Mouse (Mus musculus) heart, postnatal 25 days (tissue): ENCODE data around the gene Idh3a. TPM values are rescaled to one million over a fixed set of nuclear protein-coding genes. Genes with fewer than 3 reads are reported as not detected.

Experiments used
- DNase-seq: peaks from one replicate; pipeline ENCODE4 v3.0.0; 2022; ENCODE audit warnings: low spot score
- intact Hi-C: fragments of 180-260 bp; cut with DNase I; formaldehyde crosslinking; loops from one replicate; pipeline ENCODE4 v1.15.1; 2025
- total RNA-seq, 2 experiments: library from RNA; stranded (reverse); gene quantifications; 2 replicates each; pipeline ENCODE4 v1.2.3; 2021

The Idh3a gene
- total RNA-seq, result 100 to 1,000 TPM; 627 to 667 TPM

DNA sequence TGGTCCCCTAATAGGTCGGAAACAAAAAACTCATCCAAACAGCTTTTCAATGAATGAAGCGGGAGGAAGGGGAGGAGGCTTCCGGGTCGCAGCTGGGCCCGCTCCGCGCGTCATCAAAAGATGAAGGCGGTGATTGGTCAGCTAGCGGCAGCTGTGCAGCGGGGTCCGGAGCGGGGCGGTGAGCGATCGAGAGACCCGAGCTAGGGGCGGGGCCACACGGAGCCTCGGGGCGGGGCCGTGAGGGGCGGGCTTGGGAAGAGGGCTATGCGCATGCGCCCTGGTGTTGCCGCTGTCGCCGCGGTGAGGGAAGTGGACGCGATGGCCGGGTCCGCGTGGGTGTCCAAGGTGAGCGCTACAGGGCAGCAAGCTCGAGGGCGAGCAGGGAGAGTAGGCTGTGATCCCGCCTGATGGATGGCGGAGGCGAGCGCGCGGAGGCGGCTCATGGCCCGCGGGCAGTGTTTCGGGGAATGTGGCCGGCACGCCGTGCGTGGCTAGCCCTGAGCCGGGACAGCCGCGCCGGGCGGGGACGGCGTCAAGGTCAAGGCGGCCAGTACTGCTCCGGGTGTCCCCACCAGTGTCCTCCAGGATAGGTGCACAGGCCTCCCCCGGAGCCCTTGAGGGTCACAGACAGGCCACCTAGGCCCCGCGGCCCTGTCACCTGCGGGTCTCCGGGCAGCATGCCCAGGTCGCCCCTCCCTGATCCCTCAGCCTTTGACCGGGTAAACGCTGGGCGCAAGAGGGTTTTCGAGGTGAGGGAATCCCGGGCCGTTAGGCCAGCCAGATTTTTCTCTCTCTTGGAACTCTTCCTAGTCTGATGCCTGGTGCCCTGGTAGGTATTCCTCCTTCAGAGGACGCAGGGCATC, at the start of gene Idh3a:
Gene Idh3a (plus strand): TSS at position 136 of the 863 bp plus-strand sequence.
- intact Hi-C loops, result loop anchor here (5.0 kb wide), 1 partner anchor 84 kb away; the partner anchor contains the start of gene Dmxl2
- DNase-seq, result peak; percentile 97

DNA sequence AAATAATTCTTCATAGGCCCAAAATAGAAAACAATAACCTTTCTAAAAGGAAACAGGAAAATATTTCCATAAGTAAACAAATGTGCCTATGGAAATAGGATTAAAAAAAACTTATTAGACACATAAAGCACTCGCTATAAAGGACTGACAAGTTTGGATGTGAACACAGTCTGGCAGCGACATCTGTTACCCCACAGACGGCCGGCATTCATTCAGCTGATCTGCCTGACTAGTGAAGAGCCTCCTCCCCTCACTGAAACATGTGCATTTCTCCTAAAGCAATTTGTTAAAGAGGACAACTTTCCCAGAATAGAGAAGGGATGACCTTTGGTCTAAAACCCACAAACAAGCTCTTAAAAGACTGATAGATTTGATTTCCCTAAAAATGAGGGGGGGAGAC, 49.1 kb upstream of the Idh3a start:
- intact Hi-C loops, result no loop called here
- no peak for DNase-seq

DNA sequence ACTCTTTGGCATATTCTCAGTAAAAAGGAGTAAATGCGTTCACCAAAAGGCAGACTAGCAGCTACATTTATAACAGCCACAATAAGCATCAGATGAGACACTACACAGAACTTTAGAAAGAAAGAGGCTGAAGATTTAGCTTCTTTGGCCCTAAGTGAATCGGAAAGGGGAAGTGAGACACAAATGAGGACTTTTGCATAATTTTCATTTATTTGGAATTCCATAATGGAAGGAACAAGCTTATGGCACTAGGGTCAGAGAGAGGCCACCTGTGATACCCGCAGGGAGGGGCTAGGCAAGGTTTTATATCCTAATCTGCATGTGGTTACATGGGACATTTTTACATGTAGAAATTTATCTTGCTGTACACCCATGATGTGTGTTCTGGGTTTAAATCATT, 48.7 kb upstream of the Idh3a start:
- intact Hi-C loops, result no loop called here
- no peak for DNase-seq

DNA sequence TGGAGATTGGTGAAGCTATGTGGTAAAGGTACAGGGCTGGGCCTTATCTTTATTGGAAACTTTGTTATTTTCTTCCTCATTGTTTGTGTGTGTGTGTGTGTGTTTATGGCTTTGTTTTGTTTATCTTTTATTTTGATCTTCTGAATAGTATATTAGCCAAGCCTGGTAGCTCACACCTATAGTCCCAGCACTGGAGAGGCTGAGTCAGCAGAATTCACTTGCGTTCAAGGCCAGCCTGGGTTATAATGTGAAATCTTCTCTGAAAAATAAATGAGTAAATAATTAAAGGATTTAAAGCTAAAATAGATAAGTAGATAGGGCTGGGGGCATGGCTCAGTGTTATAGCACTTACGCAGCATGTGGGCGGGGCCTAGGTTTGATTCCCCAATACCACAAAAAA, 47.9 kb upstream of the Idh3a start:
- intact Hi-C loops, result no loop called here
- no peak for DNase-seq

DNA sequence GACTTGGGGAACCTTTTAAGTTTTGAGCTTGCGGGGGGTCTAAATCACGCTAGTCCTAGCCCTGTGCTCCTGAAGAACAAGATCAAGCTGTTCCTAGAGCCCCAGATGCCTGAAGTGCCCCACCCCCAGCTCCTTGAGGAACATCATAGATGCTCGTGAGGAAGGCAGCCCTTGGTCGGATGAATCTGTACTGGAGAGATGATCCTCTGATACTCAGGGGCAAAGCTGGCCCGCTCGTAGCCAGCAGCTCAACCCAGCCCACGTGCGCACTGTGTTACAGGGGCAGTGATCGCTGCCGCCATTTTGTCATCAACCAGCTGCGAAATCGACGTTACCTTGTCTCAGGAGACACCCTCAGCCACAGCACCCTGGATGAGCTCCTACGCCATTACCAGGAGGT, 47.5 kb upstream of the Idh3a start, which contains the start of gene Sh2d7:
Gene Sh2d7 (plus strand): TSS at position 301 of the 400 bp plus-strand sequence.
- intact Hi-C loops, result no loop called here
- DNase-seq, result no peak

DNA sequence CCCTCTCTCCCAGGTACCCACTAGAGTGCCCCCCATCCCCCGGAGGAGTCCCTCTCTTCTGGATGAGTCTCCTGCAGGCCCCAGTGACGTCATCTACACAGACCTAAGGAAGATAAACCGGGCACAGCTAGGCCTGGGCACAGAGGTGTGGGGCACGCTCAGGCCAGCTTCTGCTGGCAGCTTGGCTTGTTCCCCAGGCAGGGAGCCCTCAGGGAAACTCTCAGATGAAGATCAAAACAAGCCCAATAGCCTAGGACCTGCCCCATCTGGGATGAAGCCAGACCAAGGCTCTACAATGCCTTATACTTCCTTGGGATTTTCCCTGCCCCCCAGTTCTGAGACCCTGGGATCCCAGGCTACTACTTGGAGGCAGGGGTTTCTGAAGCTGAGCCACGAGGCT, 45.3 kb upstream of the Idh3a start:
- intact Hi-C loops, result no loop called here
- no peak for DNase-seq

DNA sequence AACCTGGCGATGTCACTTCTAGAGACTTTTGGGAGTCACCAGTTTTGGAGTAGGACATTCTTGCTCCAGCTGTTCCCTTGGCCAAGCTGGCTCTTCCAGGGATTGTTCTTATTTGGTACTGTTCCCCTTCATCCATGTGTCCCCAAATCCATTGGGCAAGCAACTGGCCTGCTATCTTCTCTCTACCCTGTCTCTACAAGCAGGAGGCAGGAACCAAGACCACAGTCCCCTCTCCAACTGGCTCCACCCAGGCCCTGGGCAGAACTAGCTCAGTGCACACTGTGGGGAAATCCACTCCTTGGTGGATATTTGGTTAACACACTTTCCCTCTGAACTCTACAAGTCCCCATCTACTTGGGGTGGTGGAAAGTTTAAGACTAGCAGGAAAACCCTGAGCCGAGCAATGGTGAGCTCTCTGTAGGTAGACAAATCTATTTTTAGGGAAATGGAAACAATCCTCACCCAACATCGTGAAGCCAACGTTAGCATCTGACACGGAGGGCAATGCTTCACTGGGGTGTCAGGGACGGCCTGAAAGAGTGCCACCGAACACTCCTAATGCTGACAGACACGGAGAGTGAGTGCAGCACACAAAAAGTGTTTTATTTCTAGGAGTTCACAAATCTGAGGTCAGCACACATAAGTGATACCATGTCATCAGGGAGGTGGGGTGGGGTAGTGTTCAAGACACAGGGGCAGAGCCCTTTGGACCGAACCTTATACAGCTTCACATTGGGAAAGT, 41.8 kb upstream of the Idh3a start:
- intact Hi-C loops, result no loop called here

DNA sequence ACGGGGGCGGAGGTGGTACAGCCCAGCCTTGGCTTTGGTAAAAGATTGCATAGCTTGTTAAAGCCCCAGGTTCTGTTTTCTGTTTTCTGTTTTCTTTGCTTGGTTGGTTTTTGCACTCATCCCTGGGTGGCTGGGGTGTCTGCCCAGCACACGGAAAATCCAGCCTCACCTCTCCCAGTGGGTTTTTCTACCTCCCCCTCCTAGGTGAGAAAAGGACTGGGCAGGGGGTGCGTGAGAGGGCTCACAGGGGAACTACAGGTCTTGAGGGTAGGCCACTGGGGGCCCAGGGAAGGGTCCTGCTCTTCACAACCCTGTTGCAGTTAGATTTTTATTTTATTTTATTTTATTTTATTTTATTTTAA, 41.2 kb upstream of the Idh3a start:
- intact Hi-C loops, result no loop called here
- no peak for DNase-seq

More for the DNA sequence above, 41.8 kb upstream of the Idh3a start:
- no peak for DNase-seq

DNA sequence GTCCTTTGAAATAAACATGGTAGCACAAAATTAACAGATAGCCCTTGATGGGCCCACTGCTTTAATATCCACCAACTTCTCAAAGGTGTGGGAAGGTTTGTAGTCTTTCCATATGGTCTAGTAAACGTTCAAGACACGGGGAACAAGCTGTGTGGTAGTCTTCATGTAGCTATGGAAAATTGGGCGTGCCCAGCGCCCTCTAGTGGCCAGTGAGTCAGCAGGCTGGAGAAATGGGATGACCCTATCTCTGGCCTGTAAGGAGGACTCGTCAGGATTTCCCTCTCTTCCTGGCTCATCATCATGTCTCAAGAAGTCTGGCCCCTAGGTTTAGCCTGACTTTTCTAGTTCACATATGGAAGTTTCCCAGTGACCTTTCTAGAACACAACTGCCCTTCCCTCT, 38.6 kb upstream of the Idh3a start:
- no peak for DNase-seq
- intact Hi-C loops, result no loop called here

DNA sequence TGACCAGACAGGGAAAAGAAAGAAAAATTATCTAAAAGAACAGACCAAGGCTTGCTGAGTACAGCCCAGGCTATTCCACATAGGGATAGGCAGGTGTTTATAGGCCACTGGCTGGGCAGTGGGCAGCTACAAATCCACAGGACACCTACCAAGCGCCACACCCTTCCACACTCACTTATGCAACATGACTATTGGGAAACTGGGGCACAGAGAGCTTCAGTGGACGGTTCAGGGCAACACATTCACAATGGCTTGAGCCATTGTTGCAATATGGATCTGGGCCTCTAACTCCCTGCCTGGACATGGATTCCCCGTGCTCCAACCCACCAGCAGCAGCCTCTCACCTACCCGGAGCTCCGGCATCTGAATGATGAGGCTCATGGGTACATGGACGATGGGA, 36.7 kb upstream of the Idh3a start:
- no peak for DNase-seq
- intact Hi-C loops, result loop anchor here (2.0 kb wide), 1 partner anchor 111 kb away; no protein-coding TSS in a partner anchor

DNA sequence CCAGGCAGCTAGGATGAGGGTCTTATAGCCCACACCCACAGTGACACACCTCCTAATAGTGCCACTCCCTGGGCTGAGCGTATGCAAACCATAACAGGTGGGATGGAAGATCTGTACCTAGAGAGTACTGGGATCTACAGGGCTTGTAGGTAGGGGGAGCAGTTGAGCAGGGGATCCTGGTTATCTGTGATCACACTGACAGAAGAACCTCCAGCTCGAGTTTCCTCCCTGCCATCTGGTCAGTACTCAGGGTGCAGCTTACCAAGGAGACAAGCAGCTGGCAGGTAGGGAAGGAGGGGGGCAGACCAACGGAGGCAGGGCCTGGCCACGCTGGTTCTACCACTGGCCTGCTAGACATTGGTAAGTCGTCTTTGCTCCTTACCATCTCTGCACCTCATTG, 33.7 kb upstream of the Idh3a start:
- DNase-seq, result no peak
- intact Hi-C loops, result no loop called here

DNA sequence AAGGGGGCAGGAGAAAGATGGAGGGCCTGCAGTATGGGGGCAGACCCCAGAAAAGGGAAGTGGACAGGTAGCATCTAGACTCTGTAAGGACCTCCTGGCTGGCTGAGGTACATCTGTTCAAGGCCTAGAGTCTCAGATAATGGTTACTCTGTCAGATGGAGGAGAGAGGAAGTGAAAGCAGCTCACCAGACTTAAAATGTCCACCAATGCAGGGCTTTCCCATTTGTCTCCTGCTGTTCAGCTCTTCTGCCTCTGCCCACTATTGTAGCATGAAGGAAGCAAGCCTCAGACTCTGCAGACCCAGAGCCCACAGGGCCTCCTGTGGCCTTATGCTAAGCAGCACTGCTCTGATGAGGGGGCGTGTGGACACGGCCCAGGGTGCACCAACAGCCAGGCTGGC, 31.1 kb upstream of the Idh3a start:
- intact Hi-C loops, result no loop called here

DNA sequence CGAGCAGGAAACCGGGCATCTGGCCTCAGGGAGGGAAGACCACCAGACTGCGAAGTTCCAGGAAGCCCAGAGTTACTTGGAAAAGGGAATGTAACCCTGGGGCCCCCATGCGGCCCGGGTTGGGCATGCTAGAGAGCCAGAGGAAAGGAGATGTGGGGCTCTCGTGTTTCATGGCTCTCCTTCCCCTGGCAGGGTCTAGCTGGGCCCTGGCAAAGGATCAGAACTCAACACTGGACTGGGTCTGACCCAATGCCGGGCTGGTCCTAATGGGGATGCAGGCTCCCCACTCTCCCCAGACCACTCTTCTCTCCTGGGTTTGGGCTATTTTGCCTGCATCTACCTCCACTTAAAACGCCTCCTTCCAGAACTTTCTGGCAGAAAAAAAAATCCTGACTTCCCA, 27.4 kb upstream of the Idh3a start:
- no peak for DNase-seq

More for the DNA sequence above, 31.1 kb upstream of the Idh3a start:
- DNase-seq, result no peak

DNA sequence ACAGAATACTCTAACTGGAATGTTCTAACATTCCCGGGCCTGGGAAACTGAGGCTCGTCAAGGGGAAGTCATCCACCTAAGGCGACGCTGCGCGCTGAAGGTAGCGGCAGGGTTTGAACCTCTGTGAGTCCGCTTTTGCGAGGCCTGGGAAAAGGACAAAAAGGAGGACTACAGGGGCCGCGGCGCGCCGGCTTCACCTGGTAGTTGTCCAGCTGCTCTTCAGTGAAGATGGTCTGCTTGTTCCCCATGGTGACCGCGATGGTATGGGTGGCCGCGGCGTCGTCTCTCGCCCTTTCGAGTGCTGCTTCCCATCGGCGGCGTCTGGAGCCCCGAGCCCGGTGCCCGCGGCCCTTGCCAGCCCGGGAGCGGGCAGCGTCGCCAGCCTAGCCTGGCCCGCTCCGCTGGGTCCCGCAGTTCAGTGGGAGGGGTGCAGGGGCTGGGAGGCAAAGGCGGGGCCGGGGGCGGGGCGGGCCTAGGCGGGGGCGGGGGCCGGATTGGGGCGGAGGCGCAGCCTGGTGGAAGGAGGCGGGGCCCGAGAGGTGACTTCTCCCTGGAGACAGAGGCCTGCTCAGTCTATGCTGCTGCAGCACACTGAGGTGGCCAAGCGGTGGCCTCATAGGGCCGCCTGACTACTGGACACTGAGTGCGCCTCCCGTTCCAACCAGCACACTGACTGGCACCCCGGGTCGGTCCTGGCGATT, 26.2 kb upstream of the Idh3a start, which contains the start of gene Cib2:
Gene Cib2 (minus strand): TSS at position 448 of the 701 bp plus-strand sequence.
- peak; percentile 51 for DNase-seq
- intact Hi-C loops, result no loop called here

More for the DNA sequence above, 27.4 kb upstream of the Idh3a start:
- intact Hi-C loops, result no loop called here

DNA sequence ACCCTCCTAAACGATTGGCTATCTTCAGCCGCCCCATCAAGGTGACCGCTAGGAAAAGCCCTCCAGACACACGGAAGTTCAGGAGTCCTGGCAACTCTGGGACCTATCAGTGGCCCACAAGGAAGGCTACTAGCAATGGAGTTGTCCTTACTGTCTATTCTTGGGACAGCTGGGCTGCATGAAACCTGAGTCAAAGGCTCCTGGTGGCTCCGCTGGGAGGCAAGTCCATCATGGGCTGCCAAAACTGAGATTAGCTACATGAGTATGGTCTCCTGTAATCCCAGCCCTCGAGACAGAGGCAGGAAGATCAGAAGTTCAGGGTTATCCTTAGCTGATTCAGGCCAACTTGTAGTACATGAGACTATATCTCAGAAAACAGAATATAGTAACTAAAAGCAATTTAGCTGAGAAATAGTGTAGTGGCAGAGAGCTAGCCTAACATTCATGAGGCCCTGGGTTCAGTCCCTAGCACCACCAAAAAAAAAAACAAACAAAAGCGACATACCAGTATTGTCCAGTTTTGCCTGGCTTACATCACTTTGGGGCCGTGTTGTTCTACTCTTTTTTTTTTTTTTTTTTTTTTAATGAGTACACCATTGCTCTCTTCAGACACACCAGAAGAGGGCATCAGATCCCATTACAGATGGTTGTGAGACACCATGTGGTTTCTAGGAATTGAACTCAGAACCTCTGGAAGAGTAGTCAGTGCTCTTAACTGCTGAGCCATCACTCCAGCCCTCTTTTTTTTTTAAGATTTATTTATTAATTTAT, 25.1 kb upstream of the Idh3a start:
- DNase-seq, result no peak
- intact Hi-C loops, result no loop called here

DNA sequence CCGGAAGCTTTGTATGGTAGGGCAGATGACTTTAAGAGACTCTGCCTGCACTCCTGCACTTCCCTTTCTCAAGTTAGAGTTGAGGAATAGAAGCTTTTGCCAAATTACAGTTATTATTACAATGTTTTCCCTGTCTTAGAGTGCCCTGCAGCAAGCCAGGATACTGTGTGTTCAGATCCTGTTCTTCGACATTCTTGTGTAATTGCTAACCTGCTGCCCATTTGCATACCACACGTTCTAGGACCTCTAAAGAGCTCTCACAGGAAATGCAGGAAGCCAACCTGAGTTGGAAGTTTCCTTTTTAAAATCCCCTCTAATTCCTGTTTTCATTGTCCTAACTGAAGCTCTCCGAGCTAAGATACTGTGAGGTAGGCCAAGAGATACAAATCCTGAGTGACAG, 19.2 kb upstream of the Idh3a start:
- intact Hi-C loops, result no loop called here

DNA sequence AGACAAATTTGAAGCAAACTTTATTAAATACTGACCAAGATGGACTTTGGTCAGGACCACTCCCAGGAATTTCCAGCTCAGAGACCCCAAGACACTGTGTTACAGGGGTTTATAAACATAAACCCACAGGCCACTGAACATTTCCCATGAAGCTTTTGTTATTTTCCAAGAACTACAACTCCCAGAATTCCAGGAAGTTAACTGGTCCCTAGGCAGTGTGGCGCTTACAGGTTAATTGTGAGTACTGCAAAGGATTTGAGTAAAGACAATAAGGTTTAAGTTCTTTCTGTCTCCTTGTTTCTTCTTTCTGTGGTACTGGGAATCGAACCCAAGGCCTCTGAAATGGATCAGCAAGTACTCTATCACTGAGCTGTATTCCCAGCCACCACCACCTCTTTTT, 17.4 kb upstream of the Idh3a start:
- no peak for DNase-seq
- intact Hi-C loops, result no loop called here

More for the DNA sequence above, 19.2 kb upstream of the Idh3a start:
- no peak for DNase-seq

DNA sequence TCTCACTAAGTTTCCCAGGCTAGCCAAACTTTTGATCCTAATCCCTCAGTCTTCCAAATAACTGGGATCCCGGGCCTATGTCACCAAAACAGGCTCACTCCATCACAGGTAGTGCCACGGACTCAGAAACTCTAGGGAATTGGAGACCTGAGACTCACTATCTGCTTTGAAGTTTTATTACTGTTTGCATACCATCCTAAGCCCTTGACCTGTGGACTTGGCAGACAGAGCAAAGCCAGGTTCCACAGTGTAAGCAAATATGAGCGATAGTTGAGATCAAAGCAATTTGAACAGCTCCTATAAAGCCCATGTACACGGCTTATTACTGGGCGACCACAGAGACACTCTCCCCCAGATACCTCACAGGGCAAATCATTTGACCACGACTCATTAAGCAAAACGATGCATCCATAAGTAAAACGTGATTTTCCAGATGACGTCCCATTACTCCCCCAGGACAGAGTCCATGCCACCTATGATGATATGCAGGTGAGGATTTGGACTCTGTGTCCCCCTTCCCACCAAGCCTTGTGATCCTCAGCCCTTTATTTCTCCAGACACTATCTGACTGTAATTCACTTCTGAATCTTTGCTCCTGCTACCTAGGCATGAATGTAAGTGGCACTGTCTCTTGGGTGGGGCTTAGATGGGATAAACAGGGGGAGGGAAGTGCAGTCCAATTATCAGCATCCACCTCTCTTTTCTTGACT, 14.8 kb upstream of the Idh3a start:
- intact Hi-C loops, result no loop called here
- no peak for DNase-seq

DNA sequence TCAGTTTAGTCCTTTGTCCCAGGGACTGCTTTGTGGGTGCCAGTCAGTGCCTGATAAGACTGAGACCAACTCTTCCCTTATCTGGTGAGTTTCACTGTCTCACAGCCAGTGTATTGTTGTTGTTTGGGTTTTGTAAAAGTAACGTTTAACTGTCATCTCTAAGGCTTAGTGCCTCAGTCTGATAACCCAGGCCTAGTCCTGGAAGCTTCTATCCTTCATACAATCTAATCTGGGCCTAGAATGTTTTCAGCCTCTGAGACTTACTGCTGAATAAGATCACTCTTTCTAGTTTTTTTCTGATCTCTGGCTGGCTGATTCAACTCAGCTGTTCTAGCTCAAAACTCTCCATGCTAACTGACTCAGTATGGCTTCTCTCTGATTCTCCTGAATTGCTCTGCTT, 2.4 kb upstream of the Idh3a start:
- intact Hi-C loops, result no loop called here
- DNase-seq, result no peak
